Mouse (Mus musculus): ENCODE measurements at regions not wholly inside any gene's neighbourhood (a gene's known extent, or its start where the extent isn't known, plus 50 kb on each side); places are given as distances from the start of the nearest gene placed in this dataset.

- Histone ChIP-seq H3K4me3 (replicated peaks; ENCODE audit: low read depth, low read length) (no peak overlapping the region), H3K9ac (ENCODE audit: low read depth, low read length) (no peak overlapping the region), H3K4me2 (ENCODE audit: low read length) (no peak overlapping the region), H3K27ac (no peak overlapping the region), H3K4me1 (replicated peaks; ENCODE audit: insufficient read depth, low read length) (no peaks in the 10 kb centered on the region), H3K27me3 (ENCODE audit: insufficient read depth, low read length) (no peaks in the 10 kb centered on the region), H3K36me3 (ENCODE audit: insufficient read depth, low read length) (no peaks in the 10 kb centered on the region), H3K9me3 (replicated peaks; ENCODE audit: low read length) (no peaks in the 10 kb centered on the region)
- ATAC-seq (replicated peaks; ENCODE audit: low FRiP score, low read depth) = no peak
- no peak for DNase-seq (ENCODE audit: low spot score)
- no peak for TF ChIP-seq CTCF (IDR thresholded peaks at IDR 0.05; ENCODE audit: low read depth)
Observed at GRCm38 (mm10) chr2:54228613-54229012, 143.3 kb upstream of the Rprm start.

GRCm38 (mm10) chr2:54229016-54229415 lies 143.7 kb upstream of the Rprm start:
- H3K36me3 ChIP-seq (ENCODE audit: insufficient read depth, low read length) = no peaks in the 10 kb centered on the region

DNA sequence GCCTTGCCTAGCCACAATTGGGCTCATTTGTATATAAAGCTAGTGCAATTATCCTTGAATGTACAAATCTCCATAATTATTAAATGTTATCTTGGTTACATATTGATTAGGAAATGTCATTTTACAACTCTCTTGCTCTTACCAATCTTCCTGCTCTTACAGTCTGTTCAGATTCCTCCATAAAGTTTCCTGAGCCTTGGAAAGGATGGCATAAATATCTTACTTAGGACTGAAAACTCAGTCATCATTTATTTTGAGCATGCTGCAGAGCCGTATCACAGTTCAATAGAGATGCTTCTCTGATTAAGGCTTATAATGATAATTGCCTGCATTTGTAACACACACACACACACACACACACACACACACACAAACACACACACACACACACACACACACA lies 151.4 kb upstream of the Rprm start:
- DNase-seq (ENCODE audit: low spot score) (no peak), ATAC-seq (replicated peaks; ENCODE audit: low FRiP score, low read depth) (no peak)
- no peaks in the 10 kb centered on the region for H3K36me3 ChIP-seq (ENCODE audit: insufficient read depth, low read length)
- no peaks in the 10 kb centered on the region for H3K9me3 ChIP-seq (replicated peaks; ENCODE audit: low read length)
- H3K4me2 ChIP-seq (ENCODE audit: low read length) = no peak overlapping the region
- H3K27me3 ChIP-seq (ENCODE audit: insufficient read depth, low read length) = no peaks in the 10 kb centered on the region
- no peak overlapping the region for H3K4me3 ChIP-seq (replicated peaks; ENCODE audit: low read depth, low read length)
- no peak overlapping the region for H3K27ac ChIP-seq
- no peaks in the 10 kb centered on the region for H3K4me1 ChIP-seq (replicated peaks; ENCODE audit: insufficient read depth, low read length)
- 81% methylated on average over 1 of the region's 1 CpGs for WGBS
- no peak for TF ChIP-seq CTCF (IDR thresholded peaks at IDR 0.05; ENCODE audit: low read depth)
- no peak overlapping the region for H3K9ac ChIP-seq (ENCODE audit: low read depth, low read length)

More at GRCm38 (mm10) chr2:54229016-54229415, 143.7 kb upstream of the Rprm start:
- Histone ChIP-seq H3K4me1 (replicated peaks; ENCODE audit: insufficient read depth, low read length) (no peaks in the 10 kb centered on the region), H3K4me2 (ENCODE audit: low read length) (no peak overlapping the region), H3K9ac (ENCODE audit: low read depth, low read length) (no peak overlapping the region), H3K27ac (no peak overlapping the region), H3K9me3 (replicated peaks; ENCODE audit: low read length) (no peaks in the 10 kb centered on the region), H3K27me3 (ENCODE audit: insufficient read depth, low read length) (no peaks in the 10 kb centered on the region), H3K4me3 (replicated peaks; ENCODE audit: low read depth, low read length) (no peak overlapping the region)
- ATAC-seq (replicated peaks; ENCODE audit: low FRiP score, low read depth) (no peak), DNase-seq (ENCODE audit: low spot score) (no peak)
- WGBS = 65% methylated on average over 1 of the region's 1 CpGs
- no peak for TF ChIP-seq CTCF (IDR thresholded peaks at IDR 0.05; ENCODE audit: low read depth)

- H3K4me1 ChIP-seq (replicated peaks; ENCODE audit: insufficient read depth, low read length) = no peaks in the 10 kb centered on the region
- DNase-seq (ENCODE audit: low spot score) = no peak
- H3K9ac ChIP-seq (ENCODE audit: low read depth, low read length) = no peak overlapping the region
- no peak for ATAC-seq (replicated peaks; ENCODE audit: low FRiP score, low read depth)
- no peaks in the 10 kb centered on the region for H3K27me3 ChIP-seq (ENCODE audit: insufficient read depth, low read length)
- no peak for TF ChIP-seq CTCF (IDR thresholded peaks at IDR 0.05; ENCODE audit: low read depth)
- no peak overlapping the region for H3K4me2 ChIP-seq (ENCODE audit: low read length)
- H3K9me3 ChIP-seq (replicated peaks; ENCODE audit: low read length) = no peaks in the 10 kb centered on the region
- H3K36me3 ChIP-seq (ENCODE audit: insufficient read depth, low read length) = no peaks in the 10 kb centered on the region
- H3K4me3 ChIP-seq (replicated peaks; ENCODE audit: low read depth, low read length) = no peak overlapping the region
- H3K27ac ChIP-seq = no peak overlapping the region
- WGBS = 39% methylated on average over 1 of the region's 1 CpGs
Observed at GRCm38 (mm10) chr2:54237192-54237591, 151.8 kb upstream of the Rprm start.

DNA sequence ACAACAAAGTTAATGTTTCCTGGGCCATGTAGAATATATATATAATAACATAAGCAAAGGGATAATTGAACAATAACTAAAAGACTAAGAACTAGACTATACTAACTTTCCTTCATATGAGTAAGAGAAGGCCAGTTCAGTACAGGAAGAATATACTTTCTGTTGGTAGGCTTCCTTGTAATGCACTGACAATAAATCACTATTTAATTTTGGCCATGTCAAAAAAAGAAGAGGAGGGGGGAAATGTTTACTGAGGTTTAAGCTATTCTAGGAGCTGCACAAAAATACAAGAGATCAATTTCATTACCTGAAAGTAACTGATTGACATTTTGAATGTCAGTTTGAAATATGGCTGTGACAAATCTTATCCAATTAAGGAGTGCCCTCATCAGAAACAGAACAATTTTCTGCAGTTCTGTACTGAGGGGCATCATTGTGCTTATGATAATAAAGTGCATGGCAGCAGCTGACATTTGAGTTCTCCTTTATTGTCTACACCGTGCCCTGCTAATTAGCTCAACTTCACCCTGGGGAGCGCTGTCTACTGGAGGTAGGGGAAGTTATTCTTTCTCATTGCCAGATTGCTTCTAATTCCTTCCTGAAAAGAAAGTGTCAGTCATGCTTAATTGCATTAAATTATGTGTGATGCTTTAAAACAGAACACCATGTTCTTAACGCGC lies 171.2 kb upstream of the Galnt13 start:
- no peak for TF ChIP-seq CTCF (IDR thresholded peaks at IDR 0.05; ENCODE audit: low read depth)
- WGBS = 75% methylated on average over 4 of the region's 4 CpGs

GRCm38 (mm10) chr2:54265453-54265823 lies 170.7 kb upstream of the Galnt13 start:
- no peak overlapping the region for H3K27ac ChIP-seq
- no peak for ATAC-seq (replicated peaks; ENCODE audit: low FRiP score, low read depth)
- no peaks in the 10 kb centered on the region for H3K9me3 ChIP-seq (replicated peaks; ENCODE audit: low read length)
- no peak for DNase-seq (ENCODE audit: low spot score)
- no peaks in the 10 kb centered on the region for H3K4me1 ChIP-seq (replicated peaks; ENCODE audit: insufficient read depth, low read length)
- no peak overlapping the region for H3K4me2 ChIP-seq (ENCODE audit: low read length)
- H3K4me3 ChIP-seq (replicated peaks; ENCODE audit: low read depth, low read length) = no peak overlapping the region
- no peaks in the 10 kb centered on the region for H3K27me3 ChIP-seq (ENCODE audit: insufficient read depth, low read length)
- H3K9ac ChIP-seq (ENCODE audit: low read depth, low read length) = no peak overlapping the region
- no peak for TF ChIP-seq CTCF (IDR thresholded peaks at IDR 0.05; ENCODE audit: low read depth)
- H3K36me3 ChIP-seq (ENCODE audit: insufficient read depth, low read length) = no peaks in the 10 kb centered on the region
- 86% methylated on average over 5 of the region's 5 CpGs for WGBS

More for the DNA sequence above, 171.2 kb upstream of the Galnt13 start:
- H3K4me3 ChIP-seq (replicated peaks; ENCODE audit: low read depth, low read length) = no peak overlapping the region
- H3K27me3 ChIP-seq (ENCODE audit: insufficient read depth, low read length) = no peaks in the 10 kb centered on the region
- H3K27ac ChIP-seq = no peak overlapping the region
- no peak overlapping the region for H3K4me2 ChIP-seq (ENCODE audit: low read length)
- DNase-seq (ENCODE audit: low spot score) = no peak
- no peak overlapping the region for H3K9ac ChIP-seq (ENCODE audit: low read depth, low read length)
- no peaks in the 10 kb centered on the region for H3K4me1 ChIP-seq (replicated peaks; ENCODE audit: insufficient read depth, low read length)
- no peaks in the 10 kb centered on the region for H3K36me3 ChIP-seq (ENCODE audit: insufficient read depth, low read length)
- H3K9me3 ChIP-seq (replicated peaks; ENCODE audit: low read length) = no peaks in the 10 kb centered on the region
- ATAC-seq (replicated peaks; ENCODE audit: low FRiP score, low read depth) = no peak

DNA sequence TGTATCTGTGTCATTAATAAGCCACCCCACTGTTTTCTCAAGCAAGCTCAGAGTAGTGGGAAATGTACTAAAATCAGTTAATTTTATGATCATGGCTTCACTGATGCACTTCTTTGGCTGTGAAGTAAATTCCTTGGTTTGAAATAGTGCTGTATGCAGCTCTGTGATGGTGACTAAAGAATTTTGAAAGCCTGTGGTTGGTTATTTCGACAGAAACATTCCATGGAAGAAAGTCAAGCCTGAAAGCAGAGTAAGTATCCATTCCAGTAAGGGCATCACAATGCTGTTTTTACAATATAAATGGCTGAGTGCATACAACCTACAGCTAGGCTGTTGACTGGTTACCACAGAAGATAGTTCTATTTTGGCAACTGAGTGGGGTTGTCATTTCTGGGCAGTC lies 154.2 kb upstream of the Galnt13 start:
- TF ChIP-seq CTCF (IDR thresholded peaks at IDR 0.05; ENCODE audit: low read depth) = no peak
- H3K4me1 ChIP-seq (replicated peaks; ENCODE audit: insufficient read depth, low read length) = no peaks in the 10 kb centered on the region
- H3K4me3 ChIP-seq (replicated peaks; ENCODE audit: low read depth, low read length) = no peak overlapping the region
- no peaks in the 10 kb centered on the region for H3K9me3 ChIP-seq (replicated peaks; ENCODE audit: low read length)
- no peak overlapping the region for H3K4me2 ChIP-seq (ENCODE audit: low read length)
- H3K27me3 ChIP-seq (ENCODE audit: insufficient read depth, low read length) = no peaks in the 10 kb centered on the region
- no peak overlapping the region for H3K9ac ChIP-seq (ENCODE audit: low read depth, low read length)
- H3K27ac ChIP-seq = no peak overlapping the region
- no peaks in the 10 kb centered on the region for H3K36me3 ChIP-seq (ENCODE audit: insufficient read depth, low read length)
- no peak for DNase-seq (ENCODE audit: low spot score)
- 55% methylated on average over 1 of the region's 1 CpGs for WGBS
- ATAC-seq (replicated peaks; ENCODE audit: low FRiP score, low read depth) = no peak

All from kidney, postnatal 0 days (tissue).